Mouse (Mus musculus) lung, postnatal 0 days (tissue): ENCODE measurements at regions not wholly inside any gene's neighbourhood (a gene's known extent, or its start where the extent isn't known, plus 50 kb on each side); places are given as distances from the start of the nearest gene placed in this dataset.

Experiments used
- CTCF ChIP-seq: IDR thresholded peaks from 2 replicates; pipeline ENCODE4 v1.5.1; 2016; ENCODE audit warnings: antibody characterized with exemption, mild to moderate bottlenecking
- EP300 ChIP-seq: IDR thresholded peaks from 2 replicates; pipeline ENCODE4 v1.6.1; 2016; ENCODE audit warnings: antibody characterized with exemption, mild to moderate bottlenecking, control low read depth

DNA sequence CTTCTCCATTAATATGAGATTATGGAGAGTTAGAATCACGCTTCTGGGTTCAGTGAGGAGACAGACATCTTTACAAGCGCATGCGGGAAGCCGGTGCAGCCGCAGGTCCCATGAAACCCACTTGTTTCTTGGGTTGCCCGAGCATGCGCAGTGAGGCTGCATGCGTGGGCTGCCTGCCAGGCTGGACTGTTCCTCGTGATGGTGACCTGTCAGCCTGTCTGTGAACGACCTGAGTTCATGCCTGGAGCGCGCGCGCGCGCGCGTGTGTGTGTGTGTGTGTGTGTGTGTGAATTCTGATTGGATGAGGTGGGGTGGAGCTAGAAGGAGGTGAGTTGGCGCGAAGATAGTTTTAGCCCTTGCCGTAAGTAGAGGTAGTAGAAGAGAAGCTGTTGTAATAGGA is 166.2 kb upstream of the Plxnc1 start:
- TF ChIP-seq EP300 (no peak), CTCF (no peak)
